Mouse (Mus musculus) lung, postnatal 0 days (tissue): ENCODE results near the gene Rps10.
"Not testable (repeated sequence)": the region's sequence is repeated elsewhere in the genome, so short reads cannot be mapped to it uniquely, and the experiment has no call there.

ENCODE experiments used
- CTCF ChIP-seq: IDR thresholded peaks from 2 replicates; pipeline ENCODE4 v1.5.1; 2016; ENCODE audit warnings: antibody characterized with exemption, mild to moderate bottlenecking
- EP300 ChIP-seq: IDR thresholded peaks from 2 replicates; pipeline ENCODE4 v1.6.1; 2016; ENCODE audit warnings: antibody characterized with exemption, mild to moderate bottlenecking, control low read depth

DNA sequence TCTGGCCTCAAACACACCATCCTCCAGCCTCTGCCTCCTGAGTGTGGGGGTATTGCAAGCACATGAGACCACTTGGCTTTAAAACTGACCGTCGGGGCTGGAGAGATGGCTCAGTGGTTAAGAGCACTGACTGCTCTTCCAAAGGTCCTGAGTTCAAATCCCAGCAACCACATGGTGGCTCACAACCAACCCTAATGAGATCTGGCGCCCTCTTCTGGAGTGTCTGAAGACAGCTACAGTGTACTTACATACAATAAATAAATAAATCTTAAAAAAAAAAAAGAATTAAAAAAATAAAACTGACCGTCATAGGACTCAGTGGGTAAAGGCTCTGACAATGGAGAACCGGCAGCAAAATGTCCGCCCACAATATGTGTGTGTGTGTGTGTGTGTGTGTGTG, 3.4 kb upstream of the Rps10 start:
- TF ChIP-seq CTCF, EP300: not testable (repeated sequence)
